Mouse (Mus musculus) stomach, postnatal 0 days (tissue): Measurements from ENCODE around the gene Oprm1. TPM values are rescaled to one million over a fixed set of nuclear protein-coding genes. Genes with fewer than 3 reads are reported as not detected.

ENCODE experiments used
- ATAC-seq: fragments of 200-750 bp; cut with Nextera tagmentation; 2 replicates; pipeline ENCODE4 v1.8.0; 2017; ENCODE audit not compliant: low FRiP score, low TSS enrichment
- DNase-seq: peaks from one replicate; pipeline ENCODE4 v3.0.0-alpha.2; 2016; ENCODE audit warnings: low spot score
- H3K27ac ChIP-seq: fragments of 300-500 bp; sonication (generic); replicated peaks from 2 replicates; pipeline ENCODE4 v1.5.1; 2014; ENCODE audit warnings: mild to moderate bottlenecking, control low read depth
- H3K27me3 ChIP-seq: fragments of 300-500 bp; sonication (generic); 2 replicates; pipeline ENCODE4 v1.6.1; 2014; ENCODE audit warnings: low read length; ENCODE audit not compliant: control insufficient read depth, insufficient read depth
- H3K36me3 ChIP-seq: fragments of 300-500 bp; sonication (generic); 2 replicates; pipeline ENCODE4 v1.6.1; 2014; ENCODE audit warnings: low read length, mixed read lengths; ENCODE audit not compliant: control insufficient read depth, insufficient read depth
- H3K4me1 ChIP-seq: fragments of 300-500 bp; sonication (generic); replicated peaks from 2 replicates; pipeline ENCODE4 v1.6.1; 2014; ENCODE audit warnings: antibody characterized with exemption; ENCODE audit not compliant: control insufficient read depth, insufficient read depth
- H3K4me2 ChIP-seq: fragments of 300-500 bp; sonication (generic); replicated peaks from 2 replicates; pipeline ENCODE4 v1.6.1; 2014; ENCODE audit warnings: low read depth, mild to moderate bottlenecking, control low read depth, moderate library complexity
- H3K4me3 ChIP-seq: fragments of 300-500 bp; sonication (generic); 2 replicates; pipeline ENCODE4 v1.5.1; 2014; ENCODE audit warnings: low read depth, low read length, control low read depth
- H3K9ac ChIP-seq: fragments of 300-500 bp; sonication (generic); 2 replicates; pipeline ENCODE4 v1.6.1; 2014; ENCODE audit warnings: mild to moderate bottlenecking, low read length, control low read depth, mixed read lengths
- H3K9me3 ChIP-seq: fragments of 300-500 bp; sonication (generic); 2 replicates; pipeline ENCODE4 v1.6.1; 2016; ENCODE audit warnings: low read length; ENCODE audit not compliant: control insufficient read depth
- CTCF ChIP-seq: IDR thresholded peaks from 2 replicates; pipeline ENCODE4 v1.5.1; 2016; ENCODE audit warnings: antibody characterized with exemption, low read depth, mild to moderate bottlenecking, moderate library complexity
- EP300 ChIP-seq: optimal IDR thresholded peaks from 2 replicates; pipeline ENCODE3; 2016; ENCODE audit warnings: antibody characterized with exemption
- WGBS: fragments of 180-500 bp; shearing (Covaris S2); extraction: QIAGEN DNeasy Blood & Tissue Kit; methylation state at CpG from one replicate; pipeline ENCODE4 v1.1.7; 2014; 5-methylcytosine and 5-hydroxymethylcytosine counted together
- polyA plus RNA-seq: library from polyadenylated mRNA; unstranded; fragments of >200 nt; fragmentation: Nextera tagmentation; extraction: Ambion mirVana; gene quantifications from 2 replicates; pipeline ENCODE4 v1.2.1, GENCODE M21; 2015

The Oprm1 gene
- polyA plus RNA-seq = 0.11 and 0.23 TPM in 2 replicates

DNA sequence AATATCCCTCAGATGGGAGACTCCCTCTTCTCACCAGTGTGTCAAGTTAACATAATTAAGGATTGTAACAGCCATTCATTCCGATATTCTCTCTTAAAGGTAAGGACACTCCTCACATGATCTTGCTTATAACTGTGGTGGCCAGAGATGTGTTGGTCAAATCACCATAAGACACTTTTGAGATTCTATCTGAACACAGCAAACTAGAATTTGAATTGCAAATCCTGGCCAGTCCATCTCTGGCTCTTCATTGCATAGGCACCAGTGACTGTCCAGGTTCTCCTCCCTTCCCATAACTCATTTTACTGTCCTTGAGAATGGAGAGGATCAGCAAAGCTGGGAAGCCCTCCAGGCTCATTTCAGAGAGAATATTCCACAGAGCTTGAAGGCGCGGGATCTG, at the start of gene Oprm1:
Gene Oprm1, plus strand, starts transcription at position 301 of the 400 bp plus-strand sequence.
- TF ChIP-seq EP300 (no peak), CTCF (no peak)
- no peak within 1 kb of the TSS for H3K4me3 ChIP-seq
- no peak within 1 kb of the TSS for H3K9ac ChIP-seq
- no peaks in the 10 kb centered on the region for H3K4me1 ChIP-seq
- H3K4me2 ChIP-seq = no peak within 1 kb of the TSS
- 93% methylated on average over 3 of the region's 3 CpGs for WGBS
- no peak for DNase-seq
- H3K36me3 ChIP-seq = no peaks in the 10 kb centered on the region
- H3K27me3 ChIP-seq = no peaks in the 10 kb centered on the region
- no peak for ATAC-seq
- no peak within 1 kb of the TSS for H3K27ac ChIP-seq
- no peaks in the 10 kb centered on the region for H3K9me3 ChIP-seq

DNA sequence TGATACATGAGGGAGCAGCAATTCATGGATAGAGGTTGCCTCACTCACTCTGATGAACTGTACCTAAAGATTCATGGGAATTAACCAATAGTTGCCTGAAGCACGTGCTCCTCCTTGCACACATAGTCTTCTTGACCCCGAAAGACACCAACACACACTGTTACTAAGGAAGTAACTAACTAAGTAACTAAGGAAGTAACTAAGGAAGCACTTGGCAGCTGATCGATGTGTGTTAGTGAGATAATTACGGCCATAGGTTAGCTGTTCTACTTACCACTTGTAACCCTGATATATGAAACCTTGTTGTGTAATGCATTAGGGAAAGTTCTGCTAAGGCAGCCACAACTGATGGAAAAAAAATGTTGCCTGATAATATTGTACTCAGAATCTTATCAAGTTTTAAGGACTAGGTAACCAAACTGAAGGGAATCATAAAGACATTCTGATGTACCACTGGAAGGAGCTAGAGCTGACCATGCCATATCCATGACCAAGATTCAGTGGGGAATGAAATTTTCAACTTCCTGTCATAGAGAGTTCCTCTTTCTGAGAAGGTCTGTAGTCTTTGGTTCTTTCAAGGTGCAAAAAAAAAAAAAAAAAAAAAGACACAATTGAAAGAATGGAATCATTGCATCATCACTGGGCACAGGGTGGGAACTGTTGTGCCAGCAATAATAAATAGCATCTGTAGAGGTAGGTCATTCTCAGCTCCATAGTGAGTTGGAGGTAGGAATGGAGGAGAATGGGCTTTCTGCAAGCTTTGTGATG, 40.9 kb upstream of the Oprm1 start:
- no peaks in the 10 kb centered on the region for H3K27me3 ChIP-seq
- WGBS = 73% methylated on average over 4 of the region's 4 CpGs
- ATAC-seq (no peak), DNase-seq (no peak)
- no peak overlapping the region for H3K27ac ChIP-seq
- TF ChIP-seq CTCF (no peak), EP300 (no peak)
- no peaks in the 10 kb centered on the region for H3K36me3 ChIP-seq
- H3K4me2 ChIP-seq = no peak overlapping the region
- H3K9ac ChIP-seq = no peak overlapping the region
- no peaks in the 10 kb centered on the region for H3K9me3 ChIP-seq
- no peaks in the 10 kb centered on the region for H3K4me1 ChIP-seq
- H3K4me3 ChIP-seq = no peak overlapping the region

DNA sequence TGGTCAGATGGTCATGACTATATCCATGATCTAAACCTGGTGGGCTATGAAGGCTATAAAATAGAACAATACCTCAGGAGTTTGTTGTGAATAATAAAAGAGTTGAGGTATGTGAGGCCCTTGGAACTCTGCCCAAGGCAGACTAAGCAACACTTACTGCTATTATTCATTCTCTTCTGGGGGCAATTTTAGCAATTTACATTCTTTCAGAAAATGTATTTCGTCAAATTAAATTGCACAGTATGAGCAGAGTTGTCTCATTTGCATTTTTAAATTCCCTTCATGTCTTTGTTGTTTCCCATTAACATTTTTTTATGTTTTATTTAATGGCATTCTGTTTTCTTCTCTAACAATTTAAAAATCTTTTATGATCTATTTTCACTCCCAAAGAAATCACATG, 34.5 kb upstream of the Oprm1 start:
- WGBS = 64% methylated on average over 1 of the region's 1 CpGs

DNA sequence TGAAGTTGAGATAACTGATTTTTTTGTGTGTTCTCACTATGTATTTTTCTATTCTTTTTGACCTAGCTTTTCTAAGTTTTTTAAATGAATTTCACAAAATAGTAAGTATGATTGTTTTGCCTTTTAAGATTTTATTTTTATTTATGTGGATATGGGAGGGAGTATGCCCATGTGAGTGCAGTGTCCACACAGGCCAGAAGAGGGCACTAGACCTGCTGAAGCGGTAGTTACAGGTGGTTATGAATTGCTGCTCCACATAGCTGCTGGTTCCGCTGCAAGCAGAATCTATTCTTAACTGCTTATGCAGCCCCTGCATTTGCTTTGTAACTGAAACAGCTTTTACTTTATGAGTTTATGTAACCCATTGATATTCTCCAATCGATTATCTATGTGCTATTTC, 29.8 kb upstream of the Oprm1 start:
- no peak overlapping the region for H3K4me2 ChIP-seq
- no peak overlapping the region for H3K4me3 ChIP-seq
- no peaks in the 10 kb centered on the region for H3K9me3 ChIP-seq
- H3K4me1 ChIP-seq = no peaks in the 10 kb centered on the region
- no peaks in the 10 kb centered on the region for H3K27me3 ChIP-seq
- no peak for ATAC-seq
- no peak overlapping the region for H3K27ac ChIP-seq
- WGBS = 92% methylated on average over 3 of the region's 3 CpGs
- no peaks in the 10 kb centered on the region for H3K36me3 ChIP-seq
- no peak for DNase-seq
- 0 out of 2 replicates have a peak, but pooled peaks have one; percentile 23 for TF ChIP-seq CTCF
- no peak for TF ChIP-seq EP300
- H3K9ac ChIP-seq = no peak overlapping the region

More for the DNA sequence above, 34.5 kb upstream of the Oprm1 start:
- Histone ChIP-seq H3K4me3 (no peak overlapping the region), H3K27ac (no peak overlapping the region), H3K4me2 (no peak overlapping the region), H3K9ac (no peak overlapping the region), H3K27me3 (no peaks in the 10 kb centered on the region), H3K4me1 (no peaks in the 10 kb centered on the region), H3K9me3 (no peaks in the 10 kb centered on the region), H3K36me3 (no peaks in the 10 kb centered on the region)
- ATAC-seq = no peak
- no peak for DNase-seq
- no peak for TF ChIP-seq CTCF
- no peak for TF ChIP-seq EP300

GRCm38 (mm10) chr10:6753375-6753774, 4.9 kb upstream of the Oprm1 start:
- DNase-seq (no peak), ATAC-seq (no peak)
- H3K27me3 ChIP-seq = no peaks in the 10 kb centered on the region
- no peak overlapping the region for H3K4me2 ChIP-seq
- TF ChIP-seq EP300 (no peak), CTCF (no peak)
- 88% methylated on average over 5 of the region's 5 CpGs for WGBS
- no peaks in the 10 kb centered on the region for H3K4me1 ChIP-seq
- no peaks in the 10 kb centered on the region for H3K36me3 ChIP-seq
- no peak overlapping the region for H3K9ac ChIP-seq
- H3K9me3 ChIP-seq = no peaks in the 10 kb centered on the region
- no peak overlapping the region for H3K27ac ChIP-seq
- no peak overlapping the region for H3K4me3 ChIP-seq

- no peak for DNase-seq
- TF ChIP-seq CTCF (no peak), EP300 (no peak)
- no peak within 1 kb of the TSS for H3K4me3 ChIP-seq
- H3K9ac ChIP-seq = no peak within 1 kb of the TSS
- no peaks in the 10 kb centered on the region for H3K27me3 ChIP-seq
- H3K4me1 ChIP-seq = no peaks in the 10 kb centered on the region
- no peak within 1 kb of the TSS for H3K4me2 ChIP-seq
- H3K27ac ChIP-seq = no peak within 1 kb of the TSS
- no peak for ATAC-seq
- H3K9me3 ChIP-seq = no peaks in the 10 kb centered on the region
- WGBS = 87% methylated on average over 2 of the region's 2 CpGs
- no peaks in the 10 kb centered on the region for H3K36me3 ChIP-seq
Measured at GRCm38 (mm10) chr10:6761287-6761811, 3.0 kb downstream of the Oprm1 start, which contains the start of gene Gm10945. Gene Gm10945 (minus strand): TSS chr10:6761761.
